Mouse (Mus musculus) liver, embryonic 13.5 days (tissue): ENCODE measurements around the gene Gm47791. TPM values are rescaled to one million over a fixed set of nuclear protein-coding genes. Genes with fewer than 3 reads are reported as not detected.

Experiments
- ATAC-seq: fragments of 200-750 bp; cut with Nextera tagmentation; 2 replicates; pipeline ENCODE4 v1.8.0; 2017; ENCODE audit warnings: low read depth, mild to moderate bottlenecking, moderate number of reproducible peaks, moderate library complexity
- DNase-seq: peaks from one replicate; pipeline ENCODE4 v3.0.0; 2022
- H3K27ac ChIP-seq: fragments of 300-500 bp; sonication (generic); 2 replicates; pipeline ENCODE4 v1.5.1; 2015; ENCODE audit warnings: moderate library complexity, mild to moderate bottlenecking, inconsistent platforms
- H3K27me3 ChIP-seq: fragments of 300-500 bp; sonication (generic); 2 replicates; pipeline ENCODE4 v1.6.1; 2015; ENCODE audit warnings: mild to moderate bottlenecking, inconsistent platforms
- H3K36me3 ChIP-seq: fragments of 300-500 bp; sonication (generic); 2 replicates; pipeline ENCODE4 v1.6.1; 2015; ENCODE audit warnings: mild to moderate bottlenecking, inconsistent platforms
- H3K4me1 ChIP-seq: fragments of 300-500 bp; sonication (generic); replicated peaks from 2 replicates; pipeline ENCODE4 v1.6.1; 2015; ENCODE audit warnings: inconsistent platforms
- H3K4me2 ChIP-seq: fragments of 300-500 bp; sonication (generic); 2 replicates; pipeline ENCODE4 v1.6.1; 2015; ENCODE audit warnings: inconsistent platforms, mild to moderate bottlenecking, moderate library complexity
- H3K4me3 ChIP-seq: fragments of 300-500 bp; sonication (generic); replicated peaks from 2 replicates; pipeline ENCODE4 v1.5.1; 2015; ENCODE audit warnings: mild to moderate bottlenecking, inconsistent platforms
- H3K9ac ChIP-seq: fragments of 300-500 bp; sonication (generic); 2 replicates; pipeline ENCODE4 v1.6.1; 2015; ENCODE audit warnings: mild to moderate bottlenecking, inconsistent platforms
- H3K9me3 ChIP-seq: fragments of 300-500 bp; sonication (generic); replicated peaks from 2 replicates; pipeline ENCODE4 v1.6.1; 2016; ENCODE audit warnings: inconsistent platforms
- WGBS: fragments of 180-500 bp; shearing (Covaris S2); methylation state at CpG from one replicate; pipeline ENCODE4 v1.1.7; 2015; ENCODE audit not compliant: insufficient replicate concordance; 5-methylcytosine and 5-hydroxymethylcytosine counted together
- polyA plus RNA-seq: library from polyadenylated mRNA; unstranded; fragments of >200 nt; fragmentation: Nextera tagmentation; extraction: Ambion mirVana; gene quantifications from 2 replicates; pipeline ENCODE4 v1.2.1, GENCODE M21; 2015

The Gm47791 gene
- polyA plus RNA-seq, 1 experiment from 2014 or later = not detected

- DNase-seq = peak; percentile 24
- H3K27me3 ChIP-seq = no peaks in the 10 kb centered on the region
- WGBS = 76% methylated on average over 1 of the region's 1 CpGs
- no peak overlapping the region for H3K9ac ChIP-seq
- H3K36me3 ChIP-seq = peaks cover 42% of the 10 kb centered on the region
- no peaks in the 10 kb centered on the region for H3K9me3 ChIP-seq
- H3K27ac ChIP-seq = no peak overlapping the region
- H3K4me1 ChIP-seq = no peaks in the 10 kb centered on the region
- ATAC-seq = no peak
- H3K4me3 ChIP-seq = no peak overlapping the region
- H3K4me2 ChIP-seq = no peak overlapping the region
Observed at GRCm38 (mm10) chr1:82759520-82759919, 11.5 kb downstream of the Gm47791 start.

- ATAC-seq (peak; percentile 75), DNase-seq (no peak)
- no peaks in the 10 kb centered on the region for H3K27me3 ChIP-seq
- WGBS = 46% methylated on average over 2 of the region's 2 CpGs
- H3K9me3 ChIP-seq = no peaks in the 10 kb centered on the region
- no peak overlapping the region for H3K27ac ChIP-seq
- H3K4me2 ChIP-seq = no peak overlapping the region
- no peak overlapping the region for H3K4me3 ChIP-seq
- H3K9ac ChIP-seq = no peak overlapping the region
- peaks cover 38% of the 10 kb centered on the region for H3K36me3 ChIP-seq
- H3K4me1 ChIP-seq = peaks cover 19% of the 10 kb centered on the region
Observed at GRCm38 (mm10) chr1:82747714-82748452, 23.2 kb downstream of the Gm47791 start.

- no peak overlapping the region for H3K9ac ChIP-seq
- no peaks in the 10 kb centered on the region for H3K9me3 ChIP-seq
- H3K4me2 ChIP-seq = no peak overlapping the region
- DNase-seq (no peak), ATAC-seq (no peak)
- peaks cover 40% of the 10 kb centered on the region for H3K36me3 ChIP-seq
- no peaks in the 10 kb centered on the region for H3K27me3 ChIP-seq
- H3K4me3 ChIP-seq = no peak overlapping the region
- peaks cover 19% of the 10 kb centered on the region for H3K4me1 ChIP-seq
- WGBS = 85% methylated on average over 4 of the region's 4 CpGs
- H3K27ac ChIP-seq = 0 out of 2 replicates have a peak overlapping the region, but pooled peaks have one; percentile 11
Observed at GRCm38 (mm10) chr1:82746408-82746807, 24.6 kb downstream of the Gm47791 start.

- DNase-seq (no peak), ATAC-seq (no peak)
- H3K9me3 ChIP-seq = no peaks in the 10 kb centered on the region
- H3K4me3 ChIP-seq = no peak overlapping the region
- peaks cover 43% of the 10 kb centered on the region for H3K36me3 ChIP-seq
- no peak overlapping the region for H3K9ac ChIP-seq
- no peak overlapping the region for H3K4me2 ChIP-seq
- H3K4me1 ChIP-seq = peaks cover 19% of the 10 kb centered on the region
- no peaks in the 10 kb centered on the region for H3K27me3 ChIP-seq
- WGBS = 90% methylated on average over 3 of the region's 3 CpGs
- H3K27ac ChIP-seq = no peak overlapping the region
Observed at GRCm38 (mm10) chr1:82743962-82744361, 27.1 kb downstream of the Gm47791 start.

DNA sequence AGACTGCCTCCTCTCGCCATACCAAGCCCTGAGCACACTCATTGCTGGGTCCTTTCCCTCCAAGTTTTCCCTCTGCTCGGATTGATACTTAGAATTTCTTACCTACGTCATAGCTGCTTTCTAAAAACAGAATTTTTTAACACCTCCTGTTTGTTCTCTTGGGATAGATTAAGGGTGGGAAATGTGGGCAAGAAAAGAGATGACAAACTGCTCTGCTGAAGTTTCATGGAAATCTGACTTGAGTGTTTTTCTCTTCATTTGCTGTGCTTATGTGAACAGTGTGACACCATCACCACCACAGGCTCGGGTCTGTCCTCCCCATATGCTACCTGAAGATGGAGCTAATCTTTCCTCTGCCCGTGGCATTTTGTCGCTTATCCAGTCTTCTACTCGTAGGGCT, 29.5 kb downstream of the Gm47791 start:
- DNase-seq = no peak
- ATAC-seq = no peak
- Histone ChIP-seq H3K27ac (no peak overlapping the region), H3K4me3 (no peak overlapping the region), H3K4me1 (peaks cover 3% of the 10 kb centered on the region; the same call in 1 of the 2 replicates), H3K9ac (no peak overlapping the region), H3K27me3 (no peaks in the 10 kb centered on the region), H3K36me3 (peaks cover 54% of the 10 kb centered on the region), H3K9me3 (no peaks in the 10 kb centered on the region), H3K4me2 (no peak overlapping the region)
- WGBS = 82% methylated on average over 7 of the region's 7 CpGs

GRCm38 (mm10) chr1:82738066-82738465, 33.0 kb downstream of the Gm47791 start:
- DNase-seq = no peak
- Histone ChIP-seq H3K4me1 (peaks cover 5% of the 10 kb centered on the region), H3K27ac (no peak overlapping the region), H3K9ac (no peak overlapping the region), H3K9me3 (no peaks in the 10 kb centered on the region), H3K4me2 (no peak overlapping the region), H3K36me3 (peaks cover 74% of the 10 kb centered on the region), H3K4me3 (no peak overlapping the region), H3K27me3 (no peaks in the 10 kb centered on the region)
- no peak for ATAC-seq
- 81% methylated on average over 1 of the region's 1 CpGs for WGBS

DNA sequence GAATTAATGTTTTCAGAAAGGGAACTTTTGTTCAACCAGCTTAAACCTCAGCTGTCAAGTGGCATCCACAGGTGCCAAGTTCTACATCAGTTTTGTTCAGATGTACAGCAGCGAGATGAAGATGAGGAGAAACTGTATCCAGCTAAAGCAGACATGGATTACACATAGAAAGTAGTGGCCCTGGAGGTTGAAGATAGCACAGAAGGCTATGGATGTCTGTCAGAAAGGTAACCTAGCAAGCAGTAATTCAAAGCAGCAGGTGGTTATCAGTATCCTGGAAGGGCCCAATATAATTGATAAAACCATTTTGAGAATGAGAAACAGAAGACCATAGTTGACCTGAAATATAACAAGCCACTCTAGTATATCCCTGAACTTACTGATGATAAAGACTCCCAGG, 37.7 kb downstream of the Gm47791 start:
- H3K9ac ChIP-seq = no peak overlapping the region
- peaks cover 89% of the 10 kb centered on the region for H3K36me3 ChIP-seq
- H3K4me2 ChIP-seq = no peak overlapping the region
- WGBS = 52% methylated on average over 1 of the region's 1 CpGs
- DNase-seq (no peak), ATAC-seq (peak; percentile 58)
- H3K27me3 ChIP-seq = no peaks in the 10 kb centered on the region
- no peak overlapping the region for H3K4me3 ChIP-seq
- no peak overlapping the region for H3K27ac ChIP-seq
- H3K9me3 ChIP-seq = no peaks in the 10 kb centered on the region
- H3K4me1 ChIP-seq = peaks cover 14% of the 10 kb centered on the region

- peaks cover 36% of the 10 kb centered on the region for H3K36me3 ChIP-seq
- ATAC-seq (no peak), DNase-seq (no peak)
- no peaks in the 10 kb centered on the region for H3K9me3 ChIP-seq
- H3K27me3 ChIP-seq = 0 out of 2 replicates have a peak, but pooled peaks cover 4% of the 10 kb centered on the region
- 28% methylated on average over 5 of the region's 5 CpGs for WGBS
- H3K4me1 ChIP-seq = peaks cover 23% of the 10 kb centered on the region
- peak overlapping the region; percentile 94 for H3K4me2 ChIP-seq
- H3K27ac ChIP-seq = peak overlapping the region; percentile 94
- peak overlapping the region; percentile 94 for H3K9ac ChIP-seq
- H3K4me3 ChIP-seq = peak overlapping the region; percentile 86
Observed at GRCm38 (mm10) chr1:82726482-82726881, 44.6 kb downstream of the Gm47791 start.

DNA sequence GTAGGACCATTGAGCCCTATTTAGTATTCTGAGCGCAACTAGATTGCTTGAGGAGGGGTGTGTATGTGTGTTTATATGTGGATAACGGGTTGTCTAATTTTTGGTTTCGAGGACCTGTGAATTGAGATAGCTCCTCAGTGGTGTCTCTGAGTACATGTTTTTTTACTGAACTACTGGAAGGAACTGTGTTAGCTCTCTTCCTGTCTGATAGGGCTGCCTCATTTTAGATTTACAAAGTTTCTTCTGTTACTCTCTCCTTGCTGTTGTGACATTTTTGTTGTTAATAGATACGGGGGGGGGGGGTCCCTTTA, 45.2 kb downstream of the Gm47791 start:
- no peaks in the 10 kb centered on the region for H3K9me3 ChIP-seq
- peaks cover 25% of the 10 kb centered on the region for H3K4me1 ChIP-seq
- ATAC-seq (peak; percentile 55), DNase-seq (peak; percentile 32)
- H3K4me3 ChIP-seq = peak overlapping the region; percentile 86
- peak overlapping the region; percentile 94 for H3K4me2 ChIP-seq
- peaks cover 30% of the 10 kb centered on the region for H3K36me3 ChIP-seq
- H3K9ac ChIP-seq = peak overlapping the region; percentile 94
- 16% methylated on average over 4 of the region's 4 CpGs for WGBS
- H3K27me3 ChIP-seq = 0 out of 2 replicates have a peak, but pooled peaks cover 4% of the 10 kb centered on the region
- peak overlapping the region; percentile 94 for H3K27ac ChIP-seq

DNA sequence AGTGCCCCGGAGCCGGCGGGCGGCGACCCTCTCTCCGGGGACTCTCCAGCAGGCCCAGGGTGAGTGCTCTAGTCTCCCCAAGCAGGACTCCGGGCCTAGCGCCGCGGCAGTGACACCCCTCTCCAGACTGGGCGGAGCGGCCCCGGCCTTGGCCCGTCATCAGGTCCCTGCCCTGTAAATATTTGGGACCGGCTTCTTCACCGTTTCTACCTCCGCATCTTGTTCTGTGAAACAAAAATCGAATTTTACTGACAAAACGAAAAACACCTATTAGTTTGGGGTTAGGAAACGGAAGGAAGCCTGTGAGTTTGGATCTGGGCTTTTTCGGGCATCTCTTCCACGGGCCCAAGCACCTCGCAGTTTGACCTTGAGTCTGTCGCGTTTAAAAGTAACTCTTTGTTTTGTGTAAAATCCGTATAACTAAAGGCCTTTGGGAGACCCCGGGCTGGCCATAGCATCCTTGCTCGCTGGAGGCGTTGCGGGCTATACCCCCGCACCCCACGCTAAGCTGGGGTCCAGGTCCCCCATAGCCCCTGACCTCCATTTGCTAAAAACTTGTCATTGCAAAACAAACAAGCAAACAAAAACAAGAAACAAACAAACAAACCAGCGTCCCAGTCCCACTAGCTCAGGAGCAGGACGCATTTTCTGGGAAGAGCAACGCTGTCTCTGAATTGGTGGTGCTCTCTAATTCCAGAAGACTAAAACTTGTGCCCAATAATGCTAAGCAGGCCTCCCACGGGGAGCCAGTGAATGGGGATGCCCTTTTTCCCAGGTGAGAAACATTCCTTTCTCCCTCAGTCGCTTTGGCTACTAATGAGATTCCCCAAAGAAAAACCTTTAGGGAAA, 45.8 kb downstream of the Gm47791 start:
- peak overlapping the region; percentile 94 for H3K27ac ChIP-seq
- H3K9ac ChIP-seq = peak overlapping the region; percentile 94
- peaks cover 24% of the 10 kb centered on the region for H3K36me3 ChIP-seq
- ATAC-seq = peak; percentile 97
- H3K4me3 ChIP-seq = peak overlapping the region; percentile 86
- H3K9me3 ChIP-seq = no peaks in the 10 kb centered on the region
- peaks cover 30% of the 10 kb centered on the region for H3K4me1 ChIP-seq
- 2% methylated on average over 37 of the region's 37 CpGs for WGBS
- DNase-seq = peak; percentile 78
- H3K27me3 ChIP-seq = 0 out of 2 replicates have a peak, but pooled peaks cover 4% of the 10 kb centered on the region
- peak overlapping the region; percentile 94 for H3K4me2 ChIP-seq

DNA sequence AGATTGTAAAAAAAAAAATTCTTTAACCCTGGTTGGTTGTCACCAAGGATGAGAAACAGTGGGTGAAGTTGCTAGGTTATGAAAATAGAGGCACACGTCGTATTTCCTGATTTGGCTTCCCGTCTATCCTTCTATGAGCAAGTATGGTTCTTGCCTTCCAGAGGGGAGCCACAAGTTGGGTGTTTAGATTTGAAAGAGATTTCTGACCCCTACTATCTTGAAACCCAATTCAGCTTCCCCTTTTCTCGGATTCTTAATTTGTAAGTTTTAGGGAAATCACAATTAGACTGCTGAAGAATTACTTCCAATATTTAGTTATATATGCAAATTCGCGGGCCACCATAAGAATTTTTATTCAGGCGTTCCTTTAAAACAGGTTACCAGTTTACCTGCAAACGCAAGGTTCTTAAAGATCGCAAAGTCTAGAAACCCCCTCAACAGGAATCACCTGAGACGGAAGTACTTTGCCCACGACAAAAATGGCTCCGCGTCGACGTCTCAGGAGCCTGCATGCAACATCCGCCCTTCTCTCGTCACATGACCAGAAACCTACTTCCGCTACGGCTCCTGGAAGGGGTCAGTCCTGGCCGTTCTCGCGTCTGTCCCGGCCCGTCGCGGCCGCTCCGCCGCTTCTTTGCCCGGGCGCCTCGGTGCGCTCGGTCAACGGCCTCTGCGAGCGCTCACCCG, 46.6 kb downstream of the Gm47791 start, which contains the start of gene Mff:
Mff (plus strand) TSS at position 552 of the 687 bp plus-strand sequence.
- Histone ChIP-seq H3K4me2 (peak within 1 kb of the TSS; percentile 94), H3K27me3 (0 out of 2 replicates have a peak, but pooled peaks cover 4% of the 10 kb centered on the region), H3K27ac (peak within 1 kb of the TSS; percentile 94), H3K9ac (peak within 1 kb of the TSS; percentile 94), H3K4me1 (peaks cover 36% of the 10 kb centered on the region), H3K4me3 (peak within 1 kb of the TSS; percentile 86), H3K9me3 (no peaks in the 10 kb centered on the region), H3K36me3 (peaks cover 17% of the 10 kb centered on the region)
- DNase-seq (peak; percentile 86), ATAC-seq (peak; percentile 95)
- WGBS = 7% methylated on average over 38 of the region's 38 CpGs
